Mouse (Mus musculus) urinary bladder, postnatal 25 days (tissue): ENCODE measurements at regions not wholly inside any gene's neighbourhood (a gene's known extent, or its start where the extent isn't known, plus 50 kb on each side); places are given as distances from the start of the nearest gene placed in this dataset.
"Not testable (repeated sequence)": the region's sequence is repeated elsewhere in the genome, so short reads cannot be mapped to it uniquely, and the experiment has no call there.

Experiments
- DNase-seq: peaks from one replicate; pipeline ENCODE4 v3.0.0; 2022; ENCODE audit warnings: low spot score

GRCm38 (mm10) chrX:153887285-153887684 lies 55.3 kb downstream of the Spin2c start:
- no peak for DNase-seq

DNA sequence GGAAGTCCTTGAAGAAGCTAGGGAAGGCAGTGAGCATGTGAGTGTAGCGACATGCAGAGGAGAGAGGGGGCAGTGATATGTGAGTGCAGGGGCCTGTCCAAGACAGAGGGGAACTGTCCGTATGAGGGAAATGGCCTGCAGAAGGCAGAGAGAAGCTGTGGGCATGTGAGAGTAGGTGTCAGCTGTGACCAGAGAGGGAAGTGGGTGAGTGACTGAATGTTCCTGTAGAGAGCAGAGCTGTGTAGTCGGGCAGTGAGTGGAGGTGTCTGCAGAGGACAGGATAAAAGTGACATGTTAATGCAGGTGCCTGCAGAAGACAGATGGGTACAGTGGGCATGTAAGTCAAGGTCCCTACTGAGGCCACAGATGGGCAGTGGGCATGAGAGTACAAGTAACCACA lies 84.4 kb downstream of the Samt1 start:
- DNase-seq, result no peak

DNA sequence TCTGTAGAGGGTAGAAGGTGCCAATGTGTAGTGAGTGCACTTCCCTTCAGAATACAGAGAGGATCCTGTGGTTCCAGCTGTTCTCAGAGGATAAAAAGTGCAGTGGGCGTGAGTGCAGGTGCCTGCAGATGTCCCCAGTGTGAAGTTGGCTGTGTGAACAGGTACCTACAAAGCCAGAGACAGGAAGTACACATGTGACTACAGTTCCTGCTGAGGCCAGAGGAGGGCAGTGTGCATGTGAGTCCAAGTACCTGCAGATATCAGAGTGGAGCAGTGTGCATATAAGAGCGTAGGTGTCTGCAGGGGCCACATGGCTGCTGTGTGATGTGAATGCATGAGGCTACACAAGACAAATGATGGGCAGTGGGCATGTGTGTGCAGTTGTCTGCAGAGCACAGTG lies 79.9 kb downstream of the Samt1 start:
- DNase-seq, result no peak

- no peak for DNase-seq
These were observed 76.3 kb downstream of the Samt1 start for GRCm38 (mm10) chrX:153936111-153936510.

GRCm38 (mm10) chrX:153937346-153937745 lies 75.1 kb downstream of the Samt1 start:
- peak; percentile 1 for DNase-seq

DNA sequence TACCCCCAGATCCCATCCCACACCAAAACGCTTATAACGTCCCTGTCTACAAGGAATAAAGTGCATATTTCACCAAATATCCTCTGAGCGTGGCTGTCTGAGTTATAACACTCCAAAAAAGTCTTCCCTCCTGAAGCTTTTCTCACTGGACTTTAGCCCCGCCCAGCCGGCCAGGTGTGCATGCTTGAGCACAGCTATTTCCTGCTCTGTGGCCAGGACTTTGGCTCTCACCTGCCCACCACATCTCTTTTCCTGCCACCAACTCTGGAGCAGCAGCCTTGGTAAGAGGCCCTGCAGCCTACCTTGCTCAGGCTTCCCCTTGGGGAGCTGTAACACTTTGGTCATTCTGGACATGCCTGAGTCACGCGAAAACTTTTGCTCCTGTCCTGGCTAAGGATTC lies 72.4 kb downstream of the Samt1 start:
- DNase-seq, result no peak

DNA sequence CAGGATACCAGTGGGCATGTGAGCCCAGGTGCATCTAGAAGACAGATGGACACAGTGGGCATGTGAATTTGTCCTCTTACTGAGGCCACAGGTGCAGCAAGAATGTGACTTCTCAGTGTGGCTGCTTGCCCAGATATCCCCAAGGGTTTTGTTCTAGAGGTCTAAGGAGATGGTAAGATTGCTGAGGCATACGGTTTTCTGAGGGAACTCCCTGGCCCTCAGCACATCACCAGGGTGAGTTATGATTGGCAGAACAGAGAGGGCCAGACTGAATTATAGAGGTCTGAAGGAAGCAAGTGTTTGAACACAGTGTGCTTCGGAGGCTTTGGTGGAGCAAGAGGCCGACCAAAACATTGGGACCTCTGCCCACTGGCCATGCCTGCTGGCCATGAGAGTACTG lies 71.3 kb downstream of the Samt1 start:
- not testable (repeated sequence) for DNase-seq
